Mouse (Mus musculus) right cerebral cortex, postnatal 14 days (tissue): Measurements from ENCODE around the gene Rcsd1.

Experiments used
- DNase-seq: peaks from one replicate; pipeline ENCODE4 v3.0.0; 2022

Rcsd1 gene

DNA sequence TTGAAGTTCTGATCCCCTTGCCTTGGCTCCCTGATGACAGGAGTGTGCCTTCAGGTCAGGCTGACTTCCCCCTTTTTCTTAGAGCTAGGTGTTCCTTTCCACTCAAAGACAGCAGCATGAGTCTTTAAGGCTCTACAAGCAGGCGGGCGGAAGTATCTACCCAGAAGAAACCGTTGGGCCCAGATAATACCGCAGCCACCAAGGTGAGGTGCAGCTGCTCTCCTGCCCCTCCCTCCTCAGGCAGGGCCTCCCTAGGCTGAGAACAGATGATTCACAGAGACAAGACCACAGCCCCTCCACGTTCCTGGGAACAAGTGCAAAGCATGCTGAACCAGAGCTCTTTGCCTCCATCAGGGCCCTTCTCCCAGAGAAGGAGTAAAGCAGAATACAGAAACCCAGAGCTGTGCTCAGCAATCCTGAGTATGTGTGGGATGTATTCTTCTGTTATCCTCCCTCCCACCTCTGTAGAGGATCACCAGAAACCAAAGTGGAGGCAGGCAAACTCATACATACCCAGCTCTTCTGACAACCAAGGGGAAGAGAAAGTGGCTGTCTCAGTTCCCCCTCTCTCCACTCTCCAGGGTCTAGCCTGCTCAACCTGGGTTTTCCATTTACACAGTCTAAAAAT is at the start of gene Rcsd1:
Gene Rcsd1 (minus strand): TSS at position 129 of the 628 bp plus-strand sequence.
- no peak for DNase-seq

DNA sequence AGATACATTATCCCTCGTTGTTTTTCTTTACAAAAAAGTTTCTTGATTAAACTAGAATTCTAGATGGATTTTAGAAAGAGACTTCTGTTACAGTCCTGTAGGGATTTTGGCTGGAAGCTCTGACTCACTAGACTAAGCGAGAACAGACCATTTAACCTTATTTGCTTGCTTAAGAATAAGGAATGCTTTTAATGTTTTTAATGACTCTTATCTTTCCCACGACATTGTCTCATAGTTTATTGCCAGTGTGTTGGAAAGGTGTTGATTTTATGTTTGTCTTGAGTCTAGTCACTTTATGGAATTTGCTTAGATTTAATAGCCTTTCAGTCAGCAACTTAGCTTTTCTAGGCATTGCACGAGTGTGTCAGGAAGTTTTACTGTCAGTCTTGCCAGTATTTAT is 45.6 kb upstream of the Rcsd1 start:
- no peak for DNase-seq

DNA sequence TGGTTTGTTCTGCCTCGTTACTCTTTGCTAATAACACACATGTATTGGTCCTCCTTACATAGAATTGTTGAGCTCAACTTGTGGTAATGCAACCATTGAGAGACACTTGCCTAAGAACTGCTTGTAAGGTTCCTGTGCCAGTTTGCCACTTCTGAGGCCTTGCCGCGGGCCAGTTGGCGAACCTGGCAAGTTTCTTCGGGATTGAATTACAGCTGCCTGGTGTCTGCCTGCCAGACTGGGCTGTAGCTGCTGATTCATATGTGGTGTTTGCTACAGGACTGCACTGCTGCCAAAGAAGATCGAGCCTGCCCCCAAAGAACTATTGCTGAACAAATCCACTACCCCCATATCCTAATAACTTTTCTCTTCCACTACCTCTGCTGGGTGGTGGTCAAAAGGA is 44.6 kb upstream of the Rcsd1 start:
- DNase-seq, result no peak

DNA sequence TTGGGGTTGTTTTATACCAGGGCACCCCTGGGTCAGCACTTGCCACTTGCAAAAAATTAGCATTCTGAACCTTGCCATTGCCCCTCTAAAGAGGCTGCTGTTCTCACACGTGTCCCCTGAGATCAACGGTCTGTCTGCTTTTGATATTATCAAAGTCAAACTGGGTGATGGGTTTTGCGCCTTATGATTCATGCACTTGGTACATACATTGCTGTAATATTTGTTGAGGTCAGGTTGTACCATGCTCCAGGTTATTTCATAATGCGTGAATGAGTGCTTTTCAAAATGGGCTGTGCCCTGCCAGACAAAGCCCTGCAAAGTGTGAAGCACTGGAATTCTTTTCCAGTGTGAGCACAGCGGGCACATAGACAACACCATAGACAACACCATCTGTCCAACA is 42.3 kb upstream of the Rcsd1 start:
- no peak for DNase-seq

DNA sequence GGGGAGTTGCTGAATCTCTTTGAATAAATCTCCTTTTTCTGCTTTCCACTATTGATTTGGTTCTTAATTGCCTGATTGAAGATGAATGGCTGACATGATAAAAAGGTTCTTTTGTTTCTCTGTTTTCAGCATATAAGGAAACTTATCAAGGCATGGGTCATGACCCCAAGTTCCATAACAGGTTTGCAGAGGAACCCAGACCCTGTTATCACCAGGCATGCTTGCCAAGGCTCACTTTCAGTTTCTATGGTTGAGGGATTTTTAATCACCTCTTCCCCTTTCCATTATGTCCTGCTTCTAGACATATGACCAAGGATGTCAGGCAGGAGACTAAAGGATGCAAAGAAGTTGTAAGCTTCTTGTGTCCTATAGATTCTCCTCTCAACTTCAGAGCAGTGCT is 41.6 kb upstream of the Rcsd1 start:
- no peak for DNase-seq

DNA sequence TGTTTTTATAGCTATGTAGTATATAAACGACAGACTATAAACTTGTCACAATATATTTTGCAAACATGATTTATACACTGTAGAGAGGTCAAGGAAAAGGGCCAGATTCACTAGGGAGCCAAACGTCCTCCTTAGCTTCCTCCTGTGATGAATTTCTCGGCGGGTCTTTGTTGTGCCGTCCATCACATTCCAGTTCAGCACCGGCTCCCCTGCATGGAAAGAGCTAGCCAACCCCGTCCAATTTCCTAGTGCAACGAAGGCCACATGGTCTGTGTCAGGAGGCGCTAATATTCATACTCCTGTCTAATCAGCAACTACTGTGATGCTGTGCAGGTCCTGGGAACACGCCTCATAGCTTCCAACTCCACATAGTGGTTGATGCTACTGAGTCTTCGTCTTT is 38.5 kb upstream of the Rcsd1 start:
- DNase-seq, result no peak

DNA sequence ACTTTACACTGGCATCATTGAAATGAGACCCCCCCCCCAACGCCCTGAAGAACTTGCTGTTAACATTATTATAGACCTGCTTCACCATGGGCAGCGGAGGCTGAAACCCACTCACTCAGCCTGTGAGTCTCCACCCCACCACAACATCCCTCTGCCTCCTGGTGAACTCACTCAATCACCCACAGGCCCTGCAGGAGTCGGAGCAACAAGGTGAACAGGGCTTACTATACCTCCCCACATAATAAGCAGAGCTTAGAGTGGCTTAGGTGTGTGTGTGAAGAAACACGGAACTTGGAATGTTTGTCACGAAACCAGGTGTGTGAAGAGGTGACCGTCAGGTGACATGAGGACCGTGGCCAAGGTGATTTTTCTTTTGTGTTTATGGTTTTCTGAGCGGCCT is 32.4 kb upstream of the Rcsd1 start:
- DNase-seq, result no peak

DNA sequence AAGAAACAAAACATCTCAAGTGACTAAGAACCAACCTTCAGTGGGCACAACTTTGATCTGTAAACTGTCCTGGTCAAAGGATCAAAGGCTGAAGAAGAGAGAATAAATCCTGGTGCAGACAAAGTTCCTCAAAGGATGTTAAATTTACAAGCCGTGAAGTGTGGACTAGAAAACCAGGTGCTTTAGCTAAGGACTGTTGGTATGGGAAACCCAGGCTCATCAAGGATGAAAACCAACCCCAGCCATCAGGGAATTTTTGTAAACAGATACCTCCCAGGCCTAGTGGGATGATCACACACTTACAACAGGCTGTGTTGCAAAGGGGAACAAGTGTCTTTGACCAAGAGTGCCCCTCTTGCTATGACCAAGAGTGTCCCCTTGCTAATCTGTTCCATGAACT is 29.4 kb upstream of the Rcsd1 start:
- no peak for DNase-seq

DNA sequence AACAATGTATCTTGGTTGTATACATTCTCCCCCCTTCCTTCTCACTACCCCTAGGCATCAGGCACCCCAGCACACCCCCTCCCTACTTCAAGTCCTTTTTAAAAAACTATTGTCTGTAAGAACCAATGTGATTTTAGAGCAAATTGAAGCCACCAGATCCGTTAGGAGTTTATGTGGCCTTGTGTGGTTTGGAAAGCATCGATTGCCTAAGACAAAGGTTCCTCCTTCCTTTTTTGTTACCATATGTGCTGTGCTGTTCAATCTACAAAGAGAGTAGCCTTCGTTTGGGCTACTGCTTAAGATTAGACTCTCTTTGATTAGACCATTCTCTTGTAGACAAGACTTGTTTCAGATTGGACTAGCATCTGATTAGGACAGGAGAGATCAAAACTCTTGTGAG is 28.3 kb upstream of the Rcsd1 start:
- no peak for DNase-seq

DNA sequence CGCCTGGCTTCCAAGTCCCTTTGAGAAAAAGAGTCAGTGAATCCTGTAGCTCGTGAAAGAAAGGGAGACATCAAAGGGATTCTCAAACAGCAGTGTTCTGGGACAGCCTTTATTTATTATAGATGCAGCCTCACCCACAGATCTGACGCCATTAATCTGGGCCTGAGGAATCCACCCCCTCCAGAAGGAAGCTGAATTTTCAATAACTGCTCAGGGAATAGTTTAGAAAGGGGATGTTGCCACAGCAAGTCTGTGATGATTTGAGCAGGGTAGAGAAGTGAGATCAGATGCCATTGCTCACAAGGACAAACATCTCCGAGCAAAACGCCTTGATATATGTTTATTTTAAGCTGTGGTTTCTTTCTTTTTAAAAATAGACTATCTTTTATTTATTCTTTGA is 27.9 kb upstream of the Rcsd1 start:
- DNase-seq, result no peak

DNA sequence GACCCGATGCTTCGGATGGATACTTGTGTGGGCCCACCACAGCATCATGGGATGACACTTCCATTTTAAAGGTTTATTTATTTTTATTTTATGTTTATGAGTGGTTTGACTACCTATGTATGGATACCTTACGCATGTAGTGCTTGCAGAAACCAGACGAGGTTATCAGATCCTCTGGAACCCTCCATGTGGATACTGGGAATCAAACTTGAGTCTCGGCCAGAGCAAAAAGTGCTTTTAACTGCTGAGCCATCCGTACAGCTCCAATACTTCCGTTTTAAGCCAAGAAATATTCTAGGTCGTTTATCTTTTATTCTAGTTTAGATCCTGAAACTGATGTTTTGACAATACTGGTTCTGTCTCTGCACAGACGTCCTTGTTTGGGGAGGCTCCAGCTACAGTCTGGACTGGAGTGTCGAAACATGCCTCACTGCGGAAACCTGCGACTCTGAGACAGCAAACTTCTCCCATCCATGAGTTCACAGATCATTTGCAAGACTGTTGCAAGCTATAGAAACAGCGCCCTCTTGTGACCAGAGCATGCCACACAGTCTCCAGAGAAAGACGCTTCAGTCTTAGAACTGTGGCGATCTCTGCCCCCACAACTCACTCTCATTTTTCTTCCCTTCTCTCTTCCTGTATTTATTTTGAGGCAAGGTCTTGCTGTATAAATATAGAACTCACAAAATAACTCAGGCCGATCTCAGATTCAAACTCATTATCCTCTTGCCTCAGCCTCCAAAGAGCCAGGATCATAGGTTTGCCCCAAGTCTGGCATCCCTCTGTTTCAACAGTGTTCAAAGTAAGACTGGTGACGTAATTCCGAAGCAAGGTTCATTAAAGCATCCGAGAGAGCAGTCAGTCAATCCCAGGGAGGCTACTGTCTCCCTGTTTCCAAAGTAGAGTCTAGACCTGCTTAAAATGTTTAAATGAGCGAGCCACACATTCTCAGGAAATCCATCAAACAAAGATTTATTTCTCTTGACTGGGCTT is 26.6 kb upstream of the Rcsd1 start:
- peak; percentile 93 for DNase-seq

DNA sequence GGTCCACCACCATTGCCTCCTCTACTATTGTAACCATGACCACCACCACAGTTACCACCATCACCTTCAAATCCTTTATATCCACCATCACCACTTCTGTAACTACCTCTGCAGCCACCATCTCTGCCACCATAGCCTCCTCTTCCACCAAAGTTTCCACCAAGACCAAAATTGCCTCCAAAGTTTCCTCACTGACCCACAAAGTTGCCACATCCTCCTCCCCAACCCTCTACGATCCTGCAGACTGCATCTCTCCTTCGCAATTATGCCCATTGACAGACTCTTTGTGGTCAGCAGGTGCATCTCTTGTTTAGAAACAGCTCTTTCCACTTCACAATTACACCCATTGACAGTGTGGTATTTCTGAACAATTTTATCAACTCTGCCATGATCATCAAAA is 25.3 kb upstream of the Rcsd1 start:
- DNase-seq, result no peak

DNA sequence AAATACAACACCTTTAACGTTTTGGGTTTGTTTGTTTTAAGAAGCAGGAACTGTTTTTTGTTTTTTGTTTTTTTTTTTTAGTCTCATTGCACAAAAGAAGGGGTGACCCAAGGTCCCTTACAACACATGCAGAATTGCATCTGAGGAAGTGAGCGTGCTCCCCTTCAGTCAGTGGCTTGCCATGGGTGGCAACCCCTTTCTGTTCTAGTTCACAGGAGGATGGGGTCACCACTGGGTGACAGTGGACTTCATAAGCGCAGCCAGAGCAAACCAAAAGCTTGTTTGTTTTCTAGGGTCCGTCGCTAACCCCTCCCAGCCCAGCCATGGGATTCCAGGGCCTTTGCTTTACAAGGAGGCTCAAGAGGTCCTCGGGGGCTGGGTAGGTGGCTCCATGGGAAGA is 22.0 kb upstream of the Rcsd1 start:
- DNase-seq, result no peak

DNA sequence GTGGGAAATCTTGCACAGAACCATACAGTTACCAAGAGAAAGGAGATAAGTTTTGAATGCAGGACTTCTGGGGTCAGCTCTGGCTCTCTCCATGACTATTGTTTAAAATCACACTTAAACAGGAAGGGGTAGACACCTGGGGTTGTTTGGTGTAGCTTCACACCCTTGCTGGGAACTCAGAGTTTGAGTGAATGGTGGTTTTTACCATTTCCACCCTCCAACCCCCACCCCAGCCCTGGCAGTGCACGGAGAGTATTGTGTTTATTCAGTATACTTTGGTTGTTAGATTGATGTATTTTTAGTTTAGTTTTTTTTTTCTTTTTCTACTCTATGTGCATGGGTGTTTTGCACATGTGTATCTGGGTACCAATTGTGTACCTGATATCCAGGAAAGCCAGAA is 20.6 kb upstream of the Rcsd1 start:
- no peak for DNase-seq

DNA sequence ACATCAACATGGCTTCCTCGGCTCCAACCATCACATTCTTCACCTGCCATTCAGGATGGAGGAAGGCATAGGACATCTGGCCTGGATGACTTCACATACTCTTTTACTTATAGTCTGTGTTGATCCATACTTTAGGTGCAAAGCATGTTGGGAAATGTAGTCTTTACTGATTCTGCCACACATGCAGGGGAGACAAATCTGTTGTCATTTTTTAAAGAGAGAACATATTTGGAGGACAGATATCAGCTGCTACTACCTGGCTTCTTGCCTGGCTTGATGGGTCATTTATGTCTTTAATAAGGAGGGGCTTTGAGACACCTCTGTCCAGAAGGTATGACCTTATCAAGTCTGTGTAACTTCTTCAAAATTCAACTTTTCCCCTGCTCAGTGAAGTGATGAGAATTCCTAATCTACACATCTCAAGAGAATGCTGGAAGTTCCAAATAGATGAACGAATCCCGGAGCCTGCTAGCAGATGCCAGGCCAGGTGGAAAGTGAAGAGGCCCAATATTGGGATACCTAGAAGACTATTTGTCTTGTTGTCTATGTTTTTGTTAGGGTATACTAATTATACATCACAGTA is 18.6 kb upstream of the Rcsd1 start:
- no peak for DNase-seq

DNA sequence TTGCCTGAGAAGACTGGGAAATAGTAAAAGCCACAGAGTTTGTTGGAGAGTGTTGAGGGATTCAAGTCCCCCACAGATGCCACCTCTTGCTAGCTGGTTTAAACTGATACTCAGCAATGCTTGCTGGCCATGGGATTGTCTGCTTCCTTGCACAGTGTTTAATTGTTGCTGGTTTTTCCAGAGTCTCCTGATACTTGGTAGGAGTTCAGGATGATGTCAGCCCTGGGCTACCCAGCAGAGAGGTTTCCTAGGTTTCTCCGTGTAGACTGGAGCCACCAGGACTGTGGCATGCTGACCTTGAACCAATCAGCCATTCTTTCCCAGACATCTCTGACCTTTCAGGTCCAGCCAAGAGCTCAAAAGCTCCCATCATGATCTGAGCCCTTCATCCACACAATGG is 17.4 kb upstream of the Rcsd1 start:
- DNase-seq, result no peak

DNA sequence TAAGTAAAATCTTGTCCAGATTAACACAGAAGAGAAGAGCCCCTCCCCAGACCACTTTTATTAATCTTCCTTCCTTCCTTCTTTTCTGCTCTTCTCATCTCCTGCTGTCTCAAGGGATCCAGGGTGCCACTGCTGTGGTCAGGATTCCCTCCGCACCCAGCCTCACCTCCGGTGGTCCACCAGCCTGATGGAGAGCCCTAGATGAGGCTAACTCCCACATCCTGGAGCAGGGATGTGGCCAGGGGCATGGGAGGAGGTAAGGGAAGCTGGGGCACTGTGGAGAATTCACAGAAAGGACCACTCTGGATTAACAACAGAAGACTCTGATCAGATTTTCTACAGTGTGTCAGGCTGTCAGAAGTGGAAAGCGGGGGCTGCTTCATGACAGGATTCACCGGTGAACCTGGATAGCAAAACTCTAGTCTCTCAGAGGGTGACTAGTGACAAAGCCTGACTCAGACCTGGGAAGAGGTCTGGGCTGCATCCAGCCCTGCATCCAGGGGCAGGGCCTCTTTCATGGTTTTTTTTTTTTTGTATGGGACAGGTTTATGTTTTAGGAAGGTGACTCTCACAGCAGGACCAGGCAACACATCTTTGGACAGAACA is 15.6 kb upstream of the Rcsd1 start:
- DNase-seq, result no peak

DNA sequence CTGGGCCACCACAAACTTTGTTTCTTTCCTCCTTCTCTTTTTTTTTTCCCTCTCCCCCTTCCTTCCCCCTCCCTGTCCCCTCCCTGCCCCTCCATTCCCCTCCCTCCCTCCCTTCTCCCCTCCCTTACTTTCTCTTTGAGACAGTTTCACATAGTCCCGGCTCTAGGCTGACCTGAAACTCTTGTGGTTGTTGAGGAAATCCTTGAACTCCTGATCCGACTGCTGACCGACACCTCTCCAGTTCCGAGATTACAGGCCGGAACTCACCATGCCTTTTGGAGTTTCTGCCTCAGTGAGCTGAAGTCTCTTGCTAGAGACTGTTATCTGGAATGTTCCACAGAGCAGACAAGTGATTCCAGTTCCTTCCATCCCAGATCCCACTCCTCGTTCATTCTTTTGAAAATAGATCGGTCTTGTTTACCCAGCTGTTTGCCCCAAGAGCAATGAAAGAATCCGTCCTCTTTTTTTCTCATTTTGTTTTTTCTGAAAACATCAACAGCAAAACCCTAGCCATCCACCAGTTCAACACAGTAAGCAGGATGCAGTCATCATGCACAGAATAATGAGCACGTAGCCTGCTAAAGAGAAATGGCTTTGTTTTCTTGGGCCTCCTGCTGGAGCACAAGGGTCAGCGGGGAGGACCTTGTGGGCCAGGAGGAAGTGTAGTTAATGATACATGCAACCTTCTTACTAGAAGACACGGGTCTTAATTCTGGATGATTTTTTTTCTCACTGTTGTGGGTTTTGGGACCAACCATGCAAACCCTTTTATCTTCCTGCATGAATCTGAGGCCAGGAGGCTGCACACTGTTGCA is 14.9 kb upstream of the Rcsd1 start:
- no peak for DNase-seq

DNA sequence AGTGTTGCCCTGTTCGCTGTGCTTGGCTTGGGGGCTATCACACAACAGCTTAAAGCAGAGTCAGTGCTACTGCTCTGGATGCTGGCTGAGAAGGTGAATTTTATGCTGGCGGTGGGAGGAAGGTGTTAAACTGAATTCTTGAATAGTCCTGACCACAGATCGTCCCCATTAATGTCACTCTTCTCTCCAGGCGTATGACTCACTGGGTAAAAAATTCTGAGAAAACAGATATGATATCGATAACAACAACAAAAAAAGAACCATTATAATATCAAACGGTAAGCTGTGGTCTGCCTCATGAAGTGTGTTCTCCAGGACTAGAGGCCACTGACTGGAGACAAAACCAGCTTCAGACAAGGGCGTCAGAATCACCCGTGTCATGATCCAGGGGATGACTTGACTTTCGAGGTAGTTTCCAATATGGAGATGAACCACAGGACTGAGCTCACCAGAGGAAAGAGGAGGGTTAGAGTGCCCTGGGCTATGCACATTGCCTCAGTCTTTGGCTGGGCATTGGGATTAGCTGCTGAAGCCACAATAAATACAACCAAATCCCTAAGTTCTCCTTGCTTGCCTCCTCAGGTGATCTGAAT is 13.1 kb upstream of the Rcsd1 start:
- DNase-seq, result no peak

DNA sequence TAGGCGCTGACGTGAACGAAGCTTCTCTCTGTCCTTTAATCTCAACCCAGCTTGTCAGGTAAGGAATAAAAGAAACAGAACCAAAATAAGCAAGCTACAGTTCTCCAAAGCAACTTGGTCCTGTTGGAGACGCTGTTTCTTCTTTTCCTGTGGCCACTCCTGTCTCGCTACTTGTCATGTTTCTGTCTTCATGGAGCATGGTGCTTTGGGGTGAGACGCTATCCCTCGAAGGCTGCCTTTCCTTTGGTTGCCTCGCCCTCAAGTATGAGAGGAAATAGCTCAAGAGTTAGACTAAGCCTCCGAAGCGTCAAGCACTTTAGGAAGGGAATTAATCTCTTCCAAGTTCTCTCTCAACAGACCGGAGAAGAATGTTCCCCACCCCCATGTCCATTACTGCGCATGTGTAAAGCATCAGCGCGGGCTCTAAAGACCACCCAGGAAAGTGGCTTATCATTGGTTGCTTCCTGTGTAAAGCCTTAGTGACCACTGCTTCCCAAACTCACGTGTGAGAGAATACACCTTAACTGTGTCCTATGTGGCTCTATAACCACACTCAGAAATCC is 9.1 kb upstream of the Rcsd1 start:
- no peak for DNase-seq

DNA sequence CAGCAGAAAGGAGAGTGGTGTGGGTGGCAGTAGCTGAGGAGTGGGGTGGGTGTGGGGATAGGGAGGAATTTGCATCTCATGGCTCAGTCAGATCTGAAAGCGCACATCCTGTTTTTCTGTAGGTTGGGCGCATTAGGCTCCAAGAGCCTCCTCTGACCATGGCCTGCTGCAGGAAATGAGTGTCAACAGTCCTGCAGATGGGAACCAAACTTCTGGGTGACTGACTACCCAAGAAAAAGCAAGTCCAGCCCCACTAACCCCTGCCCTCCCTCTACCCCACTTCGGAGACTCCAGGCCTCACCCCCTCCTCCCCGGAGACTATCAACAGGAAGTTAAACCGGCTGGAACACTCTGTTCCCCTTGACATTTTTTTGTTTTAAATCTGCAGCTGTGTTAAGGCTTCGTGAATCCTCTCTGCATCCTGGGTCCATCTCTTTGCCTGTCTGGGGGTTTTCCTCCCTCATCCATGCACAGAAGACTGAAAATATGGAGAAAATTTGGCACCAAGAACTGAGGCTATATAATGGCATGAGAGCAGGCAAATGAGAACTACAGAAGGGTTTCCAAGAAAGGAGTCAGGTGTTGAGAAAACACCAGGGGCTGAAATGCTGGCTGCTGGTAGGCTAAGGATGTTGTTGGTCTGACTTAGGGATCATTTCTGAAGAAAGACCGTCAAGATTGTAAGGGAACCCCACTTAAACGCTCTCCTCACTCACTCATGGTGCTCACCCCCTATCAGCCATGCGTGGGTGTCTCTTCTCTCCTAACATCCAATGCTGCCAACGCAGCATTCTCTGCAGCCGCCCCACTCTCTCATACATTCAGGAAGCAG is 8.4 kb upstream of the Rcsd1 start:
- no peak for DNase-seq
